Mouse (Mus musculus) MEL (cell line): ENCODE data around the gene Wdr93.

ENCODE experiments used
- EP300 ChIP-seq, 2 experiments: IDR thresholded peaks; 2 replicates each; pipeline ENCODE4 v1.6.1; 2011; ENCODE audit warnings: improper control_type of control experiment in 2 of 2, low read length in 2 of 2, low read depth in 1 of 2, mild to moderate bottlenecking in 1 of 2
- POLR2AphosphoS5 ChIP-seq: IDR thresholded peaks from 2 replicates; pipeline ENCODE4 v1.6.1; 2012; ENCODE audit warnings: low read depth, borderline replicate concordance, mild to moderate bottlenecking, inconsistent platforms, low read length, moderate library complexity, mixed read lengths

- TF ChIP-seq EP300 (IDR thresholded peaks at IDR 0.05; ENCODE audit: low read depth in 1 of 2, low read length in 2 of 2) = no peak
- TF ChIP-seq POLR2AphosphoS5 = no peak
These were observed 4.7 kb downstream of the Wdr93 start for GRCm38 (mm10) chr7:79747659-79748058.
